Mouse (Mus musculus): ENCODE data around the gene Txk. TPM values are rescaled to one million over a fixed set of nuclear protein-coding genes. Genes with fewer than 3 reads are reported as not detected.

Gene Txk
- polyA plus RNA-seq, 1 experiment from 2014 or later, result not detected

DNA sequence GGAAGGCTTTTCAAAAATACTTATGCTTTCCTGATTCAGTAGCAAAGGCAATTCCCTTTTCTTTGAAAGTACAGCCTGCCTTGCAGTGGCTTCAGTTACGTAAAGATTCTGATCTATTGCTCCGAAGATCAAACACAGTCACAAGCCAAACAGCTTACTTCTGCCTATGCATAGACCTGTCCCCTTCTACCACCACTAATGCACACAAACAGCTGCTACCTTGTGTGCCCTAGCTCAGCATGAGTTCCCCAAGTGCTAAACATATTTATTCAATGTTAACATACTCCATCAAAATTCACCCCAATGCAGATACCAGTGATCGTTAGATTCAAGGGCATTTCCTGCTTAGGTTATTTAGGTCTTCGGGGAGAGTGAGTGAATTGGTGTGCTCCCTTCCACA lies 6.1 kb downstream of the Txk start:
- Histone ChIP-seq H3K27ac (no peak overlapping the region), H3K4me1 (peaks cover 6% of the 10 kb centered on the region; the same call in 1 of the 2 replicates), H3K9me3 (no peaks in the 10 kb centered on the region), H3K4me3 (no peak overlapping the region), H3K27me3 (ENCODE audit: insufficient read depth, poor library complexity, severe bottlenecking) (no peaks in the 10 kb centered on the region), H3K36me3 (no peaks in the 10 kb centered on the region; the same call in 1 of the 2 replicates)
- no peak for DNase-seq (ENCODE audit: low spot score)
- 72% methylated on average over 4 of the region's 4 CpGs for WGBS

- 90% methylated on average over 6 of the region's 6 CpGs for WGBS
These were observed 9.5 kb downstream of the Txk start for GRCm38 (mm10) chr5:72743103-72743502.

DNA sequence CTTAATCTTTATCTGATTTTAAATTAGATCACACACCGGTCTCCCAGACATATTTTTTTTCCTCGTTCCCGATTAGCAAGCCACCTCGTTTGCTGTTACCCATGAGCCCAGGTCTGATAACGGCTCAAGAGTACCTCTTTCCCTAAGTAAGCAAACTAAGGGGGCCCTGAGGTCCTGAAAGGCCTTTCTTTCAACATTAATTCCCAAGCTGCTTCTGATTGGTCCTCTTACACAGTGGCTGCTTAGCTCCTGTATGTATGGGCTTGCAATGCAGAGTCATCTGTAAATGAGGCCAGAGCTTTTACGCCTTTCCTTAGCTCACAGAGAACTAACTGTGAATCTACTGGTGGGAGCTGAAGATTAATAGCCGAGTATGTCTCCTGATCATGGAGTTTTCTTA lies 15.7 kb downstream of the Txk start:
- H3K36me3 ChIP-seq, result no peaks in the 10 kb centered on the region
- no peaks in the 10 kb centered on the region for H3K9me3 ChIP-seq
- H3K27me3 ChIP-seq (ENCODE audit: insufficient read depth, poor library complexity, severe bottlenecking), result no peaks in the 10 kb centered on the region
- no peak overlapping the region for H3K27ac ChIP-seq
- no peak for DNase-seq (ENCODE audit: low spot score)
- no peak overlapping the region for H3K4me3 ChIP-seq
- peaks cover 10% of the 10 kb centered on the region for H3K4me1 ChIP-seq
- 24% methylated on average over 7 of the region's 7 CpGs for WGBS

More at GRCm38 (mm10) chr5:72743103-72743502, 9.5 kb downstream of the Txk start:
- H3K27me3 ChIP-seq (ENCODE audit: insufficient read depth, poor library complexity, severe bottlenecking), result no peaks in the 10 kb centered on the region
- no peak for DNase-seq (ENCODE audit: low spot score)
- no peaks in the 10 kb centered on the region for H3K9me3 ChIP-seq
- no peaks in the 10 kb centered on the region for H3K4me1 ChIP-seq
- H3K4me3 ChIP-seq, result no peak overlapping the region
- no peak overlapping the region for H3K27ac ChIP-seq
- H3K36me3 ChIP-seq, result no peaks in the 10 kb centered on the region

DNA sequence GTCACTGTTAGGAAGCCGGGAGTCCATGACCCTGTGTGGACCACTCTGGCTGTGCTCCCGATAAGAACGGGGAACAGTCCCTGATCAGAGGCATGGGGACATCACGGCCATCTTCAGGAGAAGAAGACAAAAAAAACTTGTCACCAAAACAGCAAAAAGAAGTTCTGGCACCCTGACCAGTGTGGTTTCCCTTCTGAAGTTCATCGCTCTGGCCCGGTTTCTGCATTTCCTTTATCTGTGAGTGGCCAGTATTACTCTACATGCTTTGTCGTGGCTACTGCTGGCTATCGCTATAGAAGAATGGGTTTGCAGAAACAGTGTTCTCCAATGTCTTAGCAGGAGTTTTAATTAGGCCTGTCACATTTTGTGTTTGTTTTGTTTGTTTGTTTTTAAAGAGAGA lies 16.1 kb downstream of the Txk start:
- Histone ChIP-seq H3K4me3 (no peak overlapping the region; the same call in 1 of the 2 replicates), H3K36me3 (no peaks in the 10 kb centered on the region), H3K27ac (no peak overlapping the region), H3K4me1 (peaks cover 10% of the 10 kb centered on the region), H3K9me3 (no peaks in the 10 kb centered on the region), H3K27me3 (ENCODE audit: insufficient read depth, poor library complexity, severe bottlenecking) (no peaks in the 10 kb centered on the region)
- no peak for DNase-seq (ENCODE audit: low spot score)
- WGBS, result 31% methylated on average over 8 of the region's 8 CpGs

DNA sequence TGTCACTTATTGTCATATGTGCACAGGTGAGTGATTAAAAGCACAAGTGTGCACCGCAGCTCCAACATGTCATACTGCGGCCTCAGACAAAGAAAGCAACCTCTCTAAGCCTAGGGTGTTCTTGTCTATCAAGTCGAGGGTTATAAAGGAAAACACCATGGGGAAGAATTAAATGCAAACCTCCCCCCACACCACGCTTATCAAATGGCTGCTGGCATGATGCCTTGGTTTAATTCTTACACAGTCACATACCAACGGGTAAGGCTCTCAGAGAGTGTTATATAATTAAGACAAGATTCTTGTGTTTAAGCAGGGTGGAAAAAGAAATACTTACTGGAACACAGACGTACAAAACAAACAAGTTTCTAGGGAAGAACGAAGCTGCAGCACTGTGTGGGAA lies 16.8 kb downstream of the Txk start:
- peaks cover 10% of the 10 kb centered on the region for H3K4me1 ChIP-seq
- 75% methylated on average over 7 of the region's 7 CpGs for WGBS
- H3K4me3 ChIP-seq, result no peak overlapping the region
- no peaks in the 10 kb centered on the region for H3K9me3 ChIP-seq
- H3K27me3 ChIP-seq (ENCODE audit: insufficient read depth, poor library complexity, severe bottlenecking), result no peaks in the 10 kb centered on the region
- no peak for DNase-seq (ENCODE audit: low spot score)
- H3K36me3 ChIP-seq, result no peaks in the 10 kb centered on the region
- no peak overlapping the region for H3K27ac ChIP-seq

GRCm38 (mm10) chr5:72732885-72733284 lies 19.7 kb downstream of the Txk start:
- no peaks in the 10 kb centered on the region for H3K9me3 ChIP-seq
- H3K27me3 ChIP-seq (ENCODE audit: insufficient read depth, poor library complexity, severe bottlenecking), result no peaks in the 10 kb centered on the region
- no peak for DNase-seq (ENCODE audit: low spot score)
- no peak overlapping the region for H3K4me3 ChIP-seq
- peaks cover 10% of the 10 kb centered on the region for H3K4me1 ChIP-seq
- no peak overlapping the region for H3K27ac ChIP-seq
- WGBS, result 76% methylated on average over 1 of the region's 1 CpGs
- no peaks in the 10 kb centered on the region for H3K36me3 ChIP-seq

GRCm38 (mm10) chr5:72725404-72725803 lies 27.2 kb downstream of the Txk start:
- Histone ChIP-seq H3K4me1 (no peaks in the 10 kb centered on the region), H3K27ac (no peak overlapping the region), H3K36me3 (no peaks in the 10 kb centered on the region), H3K4me3 (no peak overlapping the region), H3K27me3 (ENCODE audit: insufficient read depth, poor library complexity, severe bottlenecking) (no peaks in the 10 kb centered on the region), H3K9me3 (no peaks in the 10 kb centered on the region)
- DNase-seq (ENCODE audit: low spot score), result no peak
- 72% methylated on average over 3 of the region's 3 CpGs for WGBS

DNA sequence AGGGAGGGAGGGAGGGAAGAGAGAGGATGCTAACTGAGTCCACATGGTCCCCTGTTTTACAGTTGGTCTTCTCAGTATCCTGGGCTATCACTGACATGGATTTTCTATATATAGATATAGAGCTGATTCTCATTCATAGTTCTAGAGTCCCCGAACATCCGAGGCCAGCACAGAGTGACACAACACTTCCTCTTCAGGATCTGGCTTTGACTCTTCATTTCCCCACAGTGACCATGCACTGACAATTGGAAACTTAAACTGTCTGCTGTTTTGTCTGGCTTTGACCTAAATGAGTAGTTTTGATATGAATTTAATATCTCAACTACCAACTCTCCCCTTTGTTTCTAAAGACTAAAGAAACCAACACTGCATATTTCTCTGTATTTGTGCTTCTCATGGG lies 29.1 kb downstream of the Txk start:
- 72% methylated on average over 2 of the region's 2 CpGs for WGBS
- Histone ChIP-seq H3K27me3 (ENCODE audit: insufficient read depth, poor library complexity, severe bottlenecking) (no peaks in the 10 kb centered on the region), H3K4me3 (no peak overlapping the region), H3K9me3 (no peaks in the 10 kb centered on the region), H3K4me1 (no peaks in the 10 kb centered on the region), H3K36me3 (no peaks in the 10 kb centered on the region), H3K27ac (no peak overlapping the region)
- no peak for DNase-seq (ENCODE audit: low spot score)

- Histone ChIP-seq H3K27me3 (ENCODE audit: insufficient read depth, poor library complexity, severe bottlenecking) (no peaks in the 10 kb centered on the region), H3K4me1 (no peaks in the 10 kb centered on the region), H3K4me3 (no peak overlapping the region), H3K36me3 (no peaks in the 10 kb centered on the region), H3K9me3 (no peaks in the 10 kb centered on the region), H3K27ac (no peak overlapping the region)
- DNase-seq (ENCODE audit: low spot score), result no peak
- 53% methylated on average over 7 of the region's 7 CpGs for WGBS
These were observed 32.0 kb downstream of the Txk start for GRCm38 (mm10) chr5:72720587-72720986.

- DNase-seq (ENCODE audit: low spot score), result no peak
- Histone ChIP-seq H3K4me1 (no peaks in the 10 kb centered on the region), H3K9me3 (no peaks in the 10 kb centered on the region), H3K4me3 (no peak overlapping the region), H3K36me3 (no peaks in the 10 kb centered on the region), H3K27ac (no peak overlapping the region), H3K27me3 (ENCODE audit: insufficient read depth, poor library complexity, severe bottlenecking) (no peaks in the 10 kb centered on the region)
- 30% methylated on average over 4 of the region's 4 CpGs for WGBS
These were observed 41.9 kb downstream of the Txk start for GRCm38 (mm10) chr5:72710572-72711278.

GRCm38 (mm10) chr5:72709976-72710375 lies 42.6 kb downstream of the Txk start:
- H3K4me3 ChIP-seq, result no peak overlapping the region
- no peak overlapping the region for H3K27ac ChIP-seq
- H3K4me1 ChIP-seq, result no peaks in the 10 kb centered on the region
- H3K9me3 ChIP-seq, result no peaks in the 10 kb centered on the region
- WGBS, result 86% methylated on average over 9 of the region's 9 CpGs
- H3K27me3 ChIP-seq (ENCODE audit: insufficient read depth, poor library complexity, severe bottlenecking), result no peaks in the 10 kb centered on the region
- no peaks in the 10 kb centered on the region for H3K36me3 ChIP-seq
- no peak for DNase-seq (ENCODE audit: low spot score)

GRCm38 (mm10) chr5:72709451-72709850 lies 43.1 kb downstream of the Txk start:
- Histone ChIP-seq H3K27me3 (ENCODE audit: insufficient read depth, poor library complexity, severe bottlenecking) (no peaks in the 10 kb centered on the region), H3K27ac (no peak overlapping the region), H3K9me3 (no peaks in the 10 kb centered on the region), H3K4me1 (no peaks in the 10 kb centered on the region), H3K4me3 (no peak overlapping the region), H3K36me3 (no peaks in the 10 kb centered on the region)
- DNase-seq (ENCODE audit: low spot score), result no peak
- WGBS, result 83% methylated on average over 13 of the region's 13 CpGs

DNA sequence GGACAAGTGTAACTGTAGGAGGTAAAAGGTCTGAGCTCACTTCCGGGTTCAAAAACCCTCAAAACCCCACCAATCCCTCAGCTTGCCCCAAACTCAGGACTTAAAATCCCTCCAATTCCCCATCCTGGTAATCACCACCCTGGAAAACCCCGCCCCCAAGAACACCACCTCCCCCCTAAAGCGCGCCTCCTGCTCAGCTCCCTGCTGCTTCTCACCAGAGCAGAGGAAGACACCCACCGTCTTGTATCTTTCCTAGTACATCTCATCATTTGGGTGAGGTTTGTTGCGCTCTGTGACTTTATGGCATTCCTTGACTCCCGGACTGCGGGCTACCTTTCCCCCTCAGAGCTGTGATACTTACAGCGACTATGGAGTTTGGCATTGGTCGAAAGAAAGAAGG lies 45.9 kb downstream of the Txk start:
- WGBS, result 47% methylated on average over 10 of the region's 10 CpGs
- no peaks in the 10 kb centered on the region for H3K27me3 ChIP-seq (ENCODE audit: insufficient read depth, poor library complexity, severe bottlenecking)
- no peaks in the 10 kb centered on the region for H3K36me3 ChIP-seq
- no peaks in the 10 kb centered on the region for H3K9me3 ChIP-seq
- no peak overlapping the region for H3K4me3 ChIP-seq
- no peak for DNase-seq (ENCODE audit: low spot score)
- H3K27ac ChIP-seq, result no peak overlapping the region
- no peaks in the 10 kb centered on the region for H3K4me1 ChIP-seq

GRCm38 (mm10) chr5:72706095-72706494 lies 46.5 kb downstream of the Txk start:
- WGBS, result 56% methylated on average over 10 of the region's 10 CpGs
- no peak for DNase-seq (ENCODE audit: low spot score)
- Histone ChIP-seq H3K27me3 (ENCODE audit: insufficient read depth, poor library complexity, severe bottlenecking) (no peaks in the 10 kb centered on the region), H3K4me3 (no peak overlapping the region), H3K9me3 (no peaks in the 10 kb centered on the region), H3K4me1 (no peaks in the 10 kb centered on the region), H3K36me3 (no peaks in the 10 kb centered on the region), H3K27ac (no peak overlapping the region)

All from heart, embryonic 10.5 days (tissue).